Mouse (Mus musculus) kidney, adult 2 months (tissue): Measurements from ENCODE around the gene Lrpap1.

Source experiments
- CTCF ChIP-seq: fragments of 200-500 bp; conservative IDR thresholded peaks from 2 replicates; pipeline ENCODE4 v1.5.1; 2011; ENCODE audit warnings: low read depth, mild to moderate bottlenecking, control low read depth, low read length, moderate library complexity, mixed read lengths; ENCODE audit not compliant: insufficient read depth, insufficient read length
- POLR2A ChIP-seq: fragments of 200-500 bp; IDR thresholded peaks from one replicate; pipeline ENCODE4 v1.6.1; 2011; ENCODE audit warnings: low read depth, low read length, control low read depth

- TF ChIP-seq CTCF (peak; percentile 45; the same call in 1 of the 2 replicates), POLR2A (no peak)
Observed at GRCm38 (mm10) chr5:35131237-35131636, 25.7 kb upstream of the Lrpap1 start.
